Mouse (Mus musculus): Measurements from ENCODE around the gene Nxn.

The Nxn gene

GRCm38 (mm10) chr11:76398798-76399586 is at the start of gene Nxn:
Gene Nxn (minus strand): TSS chr11:76399140.
- DNase-seq (ENCODE audit: low spot score), result peak; percentile 96

- DNase-seq (ENCODE audit: low spot score), result no peak
These were observed 47.3 kb upstream of the Nxn start for GRCm38 (mm10) chr11:76446251-76446650.

GRCm38 (mm10) chr11:76445459-76445858 is 46.5 kb upstream of the Nxn start:
- no peak for DNase-seq (ENCODE audit: low spot score)

- no peak for DNase-seq (ENCODE audit: low spot score)
These were observed 40.7 kb upstream of the Nxn start for GRCm38 (mm10) chr11:76439666-76440065.

GRCm38 (mm10) chr11:76436864-76437437 is 38.0 kb upstream of the Nxn start:
- peak; percentile 67 for DNase-seq (ENCODE audit: low spot score)

- DNase-seq (ENCODE audit: low spot score), result no peak
These were observed 37.1 kb upstream of the Nxn start for GRCm38 (mm10) chr11:76436009-76436408.

GRCm38 (mm10) chr11:76429966-76430631 is 31.2 kb upstream of the Nxn start:
- no peak for DNase-seq (ENCODE audit: low spot score)

GRCm38 (mm10) chr11:76429556-76429955 is 30.6 kb upstream of the Nxn start:
- DNase-seq (ENCODE audit: low spot score), result no peak

- no peak for DNase-seq (ENCODE audit: low spot score)
These were observed 30.1 kb upstream of the Nxn start for GRCm38 (mm10) chr11:76429046-76429445.

GRCm38 (mm10) chr11:76427781-76428180 is 28.8 kb upstream of the Nxn start:
- DNase-seq (ENCODE audit: low spot score), result no peak

GRCm38 (mm10) chr11:76425749-76426148 is 26.8 kb upstream of the Nxn start:
- DNase-seq (ENCODE audit: low spot score), result no peak

GRCm38 (mm10) chr11:76420896-76421295 is 22.0 kb upstream of the Nxn start:
- DNase-seq (ENCODE audit: low spot score), result no peak

GRCm38 (mm10) chr11:76419179-76419578 is 20.2 kb upstream of the Nxn start:
- DNase-seq (ENCODE audit: low spot score), result no peak

- DNase-seq (ENCODE audit: low spot score), result peak; percentile 19
These were observed 19.5 kb upstream of the Nxn start for GRCm38 (mm10) chr11:76418423-76418822.

- DNase-seq (ENCODE audit: low spot score), result no peak
These were observed 17.0 kb upstream of the Nxn start for GRCm38 (mm10) chr11:76415985-76416384.

GRCm38 (mm10) chr11:76415001-76415400 is 16.1 kb upstream of the Nxn start:
- DNase-seq (ENCODE audit: low spot score), result no peak

GRCm38 (mm10) chr11:76413202-76413601 is 14.3 kb upstream of the Nxn start:
- DNase-seq (ENCODE audit: low spot score), result no peak

- peak; percentile 59 for DNase-seq (ENCODE audit: low spot score)
These were observed 11.9 kb upstream of the Nxn start for GRCm38 (mm10) chr11:76410826-76411225.

GRCm38 (mm10) chr11:76406702-76407583 is 8.0 kb upstream of the Nxn start, which contains the start of gene Timm22:
Gene Timm22 (plus strand): TSS chr11:76406952.
- DNase-seq (ENCODE audit: low spot score), result peak; percentile 98

GRCm38 (mm10) chr11:76405626-76406264 is 6.8 kb upstream of the Nxn start:
- no peak for DNase-seq (ENCODE audit: low spot score)

GRCm38 (mm10) chr11:76405113-76405512 is 6.2 kb upstream of the Nxn start:
- no peak for DNase-seq (ENCODE audit: low spot score)

GRCm38 (mm10) chr11:76401398-76401797 is 2.5 kb upstream of the Nxn start:
- no peak for DNase-seq (ENCODE audit: low spot score)

Data from urinary bladder, postnatal 14 days (tissue).